Mouse (Mus musculus): ENCODE measurements around the gene Fbxo34. TPM values are rescaled to one million over a fixed set of nuclear protein-coding genes. Genes with fewer than 3 reads are reported as not detected.
"Not testable (repeated sequence)": the region's sequence is repeated elsewhere in the genome, so short reads cannot be mapped to it uniquely, and the experiment has no call there.

Fbxo34 gene
- total RNA-seq, 2 experiments from 2014 or later: 10.7 to 12.3 TPM

- DNase-seq: no peak
- intact Hi-C loops (cut with DNase I): no loop called here
Measured at GRCm38 (mm10) chr14:47554236-47554635, 104.0 kb downstream of the Fbxo34 start.

GRCm38 (mm10) chr14:47555225-47555624, 105.0 kb downstream of the Fbxo34 start:
- no peak for TF ChIP-seq CTCF (IDR thresholded peaks at IDR 0.05)
- DNase-seq: no peak
- H3K4me3 ChIP-seq: no peak overlapping the region
- no peak overlapping the region for H3K27ac ChIP-seq
- intact Hi-C loops (cut with DNase I): no loop called here

More at GRCm38 (mm10) chr14:47554236-47554635, 104.0 kb downstream of the Fbxo34 start:
- Histone ChIP-seq H3K4me3 (no peak overlapping the region), H3K27ac (no peak overlapping the region)
- TF ChIP-seq CTCF (IDR thresholded peaks at IDR 0.05): no peak

GRCm38 (mm10) chr14:47560714-47561113, 110.5 kb downstream of the Fbxo34 start:
- Histone ChIP-seq H3K4me3 (no peak overlapping the region), H3K27ac (no peak overlapping the region)
- TF ChIP-seq CTCF (IDR thresholded peaks at IDR 0.05): no peak
- intact Hi-C loops (cut with DNase I): no loop called here
- no peak for DNase-seq

GRCm38 (mm10) chr14:47562530-47562929, 112.3 kb downstream of the Fbxo34 start:
- DNase-seq: no peak
- H3K27ac ChIP-seq: no peak overlapping the region
- intact Hi-C loops (cut with DNase I): no loop called here
- TF ChIP-seq CTCF (IDR thresholded peaks at IDR 0.05): no peak
- no peak overlapping the region for H3K4me3 ChIP-seq

- intact Hi-C loops (cut with DNase I): no loop called here
- TF ChIP-seq CTCF (IDR thresholded peaks at IDR 0.05): no peak
- no peak for DNase-seq
Measured at GRCm38 (mm10) chr14:47563106-47563505, 112.9 kb downstream of the Fbxo34 start.

GRCm38 (mm10) chr14:47567962-47568652, 117.9 kb downstream of the Fbxo34 start:
- TF ChIP-seq CTCF (IDR thresholded peaks at IDR 0.05): no peak
- Histone ChIP-seq H3K27ac (peak overlapping the region; percentile 89), H3K4me3 (peak overlapping the region; percentile 81)
- DNase-seq: peak; percentile 98
- intact Hi-C loops (cut with DNase I): no loop called here

More at GRCm38 (mm10) chr14:47563106-47563505, 112.9 kb downstream of the Fbxo34 start:
- H3K27ac ChIP-seq: no peak overlapping the region
- no peak overlapping the region for H3K4me3 ChIP-seq

GRCm38 (mm10) chr14:47570549-47570948, 120.3 kb downstream of the Fbxo34 start, which contains the start of gene Atg14:
TSS of gene Atg14 (minus strand) at chr14:47570649.
- H3K27ac ChIP-seq; intact Hi-C loops (cut with DNase I): not testable (repeated sequence)

GRCm38 (mm10) chr14:47572707-47573106, 122.5 kb downstream of the Fbxo34 start:
- no peak overlapping the region for H3K27ac ChIP-seq
- H3K4me3 ChIP-seq: no peak overlapping the region
- TF ChIP-seq CTCF (IDR thresholded peaks at IDR 0.05): no peak
- intact Hi-C loops (cut with DNase I): no loop called here
- no peak for DNase-seq

More at GRCm38 (mm10) chr14:47570549-47570948, 120.3 kb downstream of the Fbxo34 start, which contains the start of gene Atg14:
- not testable (repeated sequence) for H3K4me3 ChIP-seq, DNase-seq

- intact Hi-C loops (cut with DNase I): no loop called here
- TF ChIP-seq CTCF (IDR thresholded peaks at IDR 0.05): no peak
- DNase-seq: no peak
- Histone ChIP-seq H3K27ac (no peak overlapping the region), H3K4me3 (no peak overlapping the region)
Measured at GRCm38 (mm10) chr14:47574721-47575120, 124.5 kb downstream of the Fbxo34 start.

- Histone ChIP-seq H3K27ac (no peak overlapping the region), H3K4me3 (no peak overlapping the region)
- intact Hi-C loops (cut with DNase I): no loop called here
- no peak for DNase-seq
- no peak for TF ChIP-seq CTCF (IDR thresholded peaks at IDR 0.05)
Measured at GRCm38 (mm10) chr14:47576687-47577086, 126.5 kb downstream of the Fbxo34 start.

GRCm38 (mm10) chr14:47578086-47578485, 127.9 kb downstream of the Fbxo34 start:
- no peak overlapping the region for H3K27ac ChIP-seq
- no peak for TF ChIP-seq CTCF (IDR thresholded peaks at IDR 0.05)
- DNase-seq: no peak
- H3K4me3 ChIP-seq: no peak overlapping the region
- intact Hi-C loops (cut with DNase I): no loop called here

- DNase-seq: no peak
- intact Hi-C loops (cut with DNase I): no loop called here
- TF ChIP-seq CTCF (IDR thresholded peaks at IDR 0.05): no peak
- Histone ChIP-seq H3K4me3 (no peak overlapping the region), H3K27ac (no peak overlapping the region)
Measured at GRCm38 (mm10) chr14:47581280-47581679, 131.1 kb downstream of the Fbxo34 start.

Other genes starting within 250 kb of the Fbxo34 start
- 1 to 10 TPM in 1 of 2 experiments, under 1 TPM in 1; 0.31 to 1.6 TPM for gene Wdhd1, start 173.6 kb upstream of the Fbxo34 start, total RNA-seq (2021)
- 10 to 100 TPM in 1 of 2 experiments, 1 to 10 TPM in 1; 6.3 to 11.3 TPM for gene Socs4, start 173.5 kb upstream of the Fbxo34 start, total RNA-seq (2021)
- 10 to 100 TPM; 27.8 to 28.1 TPM for gene Mapk1ip1l, start 152.2 kb upstream of the Fbxo34 start, total RNA-seq (2021)
- 1 to 10 TPM; 2.9 to 4.0 TPM for gene Lgals3, start 82.7 kb upstream of the Fbxo34 start, total RNA-seq (2021)
- gene Dlgap5, start 32.0 kb upstream of the Fbxo34 start, total RNA-seq (2021): not detected
- gene Atg14, start 120.2 kb downstream of the Fbxo34 start, total RNA-seq (2021): 1 to 10 TPM; 5.9 to 7.8 TPM
- 100 to 1,000 TPM; 198 to 209 TPM for gene Ktn1, start 198.0 kb downstream of the Fbxo34 start, total RNA-seq (2021)

Measured in gastrocnemius, adult 2 months (tissue).